Mouse (Mus musculus): ENCODE data around the gene Msln. TPM values are rescaled to one million over a fixed set of nuclear protein-coding genes. Genes with fewer than 3 reads are reported as not detected.
A peak's percentile ranks its signal among the peaks of the same experiment; 100 is the strongest.

Msln gene
- 0.34 TPM in 1 of 2 replicates, not detected in the other for polyA plus RNA-seq (2015; fragmentation: Nextera tagmentation; extraction: Ambion mirVana)

- 84% methylated on average over 9 of the region's 9 CpGs for WGBS
- H3K4me2 ChIP-seq, result no peak within 1 kb of the TSS
Observed at GRCm38 (mm10) chr17:25754241-25754640, at the start of gene Msln. Gene Msln (minus strand): TSS chr17:25754378.

GRCm38 (mm10) chr17:25802825-25803517 is 48.8 kb upstream of the Msln start:
- H3K36me3 ChIP-seq, result no peaks in the 10 kb centered on the region
- H3K4me2 ChIP-seq, result peak overlapping the region; percentile 37
- WGBS, result 8% methylated on average over 10 of the region's 10 CpGs
- no peaks in the 10 kb centered on the region for H3K9me3 ChIP-seq
- ATAC-seq (ENCODE audit: low FRiP score), result peak; percentile 88
- H3K27ac ChIP-seq, result peak overlapping the region; percentile 92
- H3K4me1 ChIP-seq (replicated peaks), result peaks cover 30% of the 10 kb centered on the region
- peak overlapping the region; percentile 63 for H3K9ac ChIP-seq
- H3K27me3 ChIP-seq, result peaks cover 4% of the 10 kb centered on the region; the same call in 1 of the 2 replicates
- H3K4me3 ChIP-seq, result no peak overlapping the region

More at GRCm38 (mm10) chr17:25754241-25754640, at the start of gene Msln:
- no peak within 1 kb of the TSS for H3K9ac ChIP-seq
- no peaks in the 10 kb centered on the region for H3K36me3 ChIP-seq
- H3K9me3 ChIP-seq, result no peaks in the 10 kb centered on the region
- no peak within 1 kb of the TSS for H3K4me3 ChIP-seq
- peaks cover 39% of the 10 kb centered on the region for H3K27me3 ChIP-seq
- no peak for ATAC-seq (ENCODE audit: low FRiP score)
- peaks cover 7% of the 10 kb centered on the region for H3K4me1 ChIP-seq (replicated peaks)
- no peak within 1 kb of the TSS for H3K27ac ChIP-seq

GRCm38 (mm10) chr17:25801029-25801428 is 46.9 kb upstream of the Msln start:
- Histone ChIP-seq H3K4me1 (replicated peaks) (peaks cover 41% of the 10 kb centered on the region), H3K27ac (no peak overlapping the region), H3K4me2 (no peak overlapping the region), H3K36me3 (no peaks in the 10 kb centered on the region), H3K9me3 (no peaks in the 10 kb centered on the region), H3K4me3 (no peak overlapping the region), H3K9ac (no peak overlapping the region), H3K27me3 (peaks cover 8% of the 10 kb centered on the region)
- 9% methylated on average over 6 of the region's 6 CpGs for WGBS
- no peak for ATAC-seq (ENCODE audit: low FRiP score)

- under 1% methylated on average over 34 of the region's 35 CpGs for WGBS
- H3K9me3 ChIP-seq, result no peaks in the 10 kb centered on the region
- peak within 1 kb of the TSS; percentile 70 for H3K9ac ChIP-seq
- peak; percentile 70 for ATAC-seq (ENCODE audit: low FRiP score)
- H3K36me3 ChIP-seq, result no peaks in the 10 kb centered on the region
- peak within 1 kb of the TSS; percentile 61 for H3K4me3 ChIP-seq
- H3K4me2 ChIP-seq, result peak within 1 kb of the TSS; percentile 88
- H3K4me1 ChIP-seq (replicated peaks), result peaks cover 52% of the 10 kb centered on the region
- peak within 1 kb of the TSS; percentile 76; the same call in 1 of the 2 replicates for H3K27ac ChIP-seq
- peaks cover 8% of the 10 kb centered on the region for H3K27me3 ChIP-seq
Observed at GRCm38 (mm10) chr17:25796951-25797369, 42.8 kb upstream of the Msln start, which contains the start of gene Metrn. Gene Metrn (minus strand): TSS chr17:25797136.

GRCm38 (mm10) chr17:25796211-25796771 is 42.1 kb upstream of the Msln start:
- H3K36me3 ChIP-seq, result no peaks in the 10 kb centered on the region
- H3K4me1 ChIP-seq (replicated peaks), result peaks cover 57% of the 10 kb centered on the region
- H3K9me3 ChIP-seq, result no peaks in the 10 kb centered on the region
- under 1% methylated on average over 37 of the region's 37 CpGs for WGBS
- peak overlapping the region; percentile 76; the same call in 1 of the 2 replicates for H3K27ac ChIP-seq
- peaks cover 6% of the 10 kb centered on the region for H3K27me3 ChIP-seq
- peak overlapping the region; percentile 70 for H3K9ac ChIP-seq
- H3K4me3 ChIP-seq, result peak overlapping the region; percentile 61
- H3K4me2 ChIP-seq, result peak overlapping the region; percentile 88
- ATAC-seq (ENCODE audit: low FRiP score), result no peak

- peak within 1 kb of the TSS; percentile 88 for H3K4me2 ChIP-seq
- peaks cover 4% of the 10 kb centered on the region; the same call in 1 of the 2 replicates for H3K27me3 ChIP-seq
- H3K9me3 ChIP-seq, result no peaks in the 10 kb centered on the region
- 6% methylated on average over 6 of the region's 6 CpGs for WGBS
- no peak for ATAC-seq (ENCODE audit: low FRiP score)
- peak within 1 kb of the TSS; percentile 70 for H3K9ac ChIP-seq
- H3K4me3 ChIP-seq, result peak within 1 kb of the TSS; percentile 61
- peak within 1 kb of the TSS; percentile 93 for H3K27ac ChIP-seq
- no peaks in the 10 kb centered on the region for H3K36me3 ChIP-seq
- H3K4me1 ChIP-seq (replicated peaks), result peaks cover 60% of the 10 kb centered on the region
Observed at GRCm38 (mm10) chr17:25795609-25796092, 41.5 kb upstream of the Msln start, which contains the start of gene AC134908.4. Gene AC134908.4 (minus strand): TSS chr17:25795659.

- H3K4me2 ChIP-seq, result peak overlapping the region; percentile 88
- no peaks in the 10 kb centered on the region for H3K36me3 ChIP-seq
- WGBS, result 45% methylated on average over 17 of the region's 17 CpGs
- peaks cover 4% of the 10 kb centered on the region; the same call in 1 of the 2 replicates for H3K27me3 ChIP-seq
- peak overlapping the region; percentile 93 for H3K27ac ChIP-seq
- peaks cover 64% of the 10 kb centered on the region for H3K4me1 ChIP-seq (replicated peaks)
- H3K4me3 ChIP-seq, result peak overlapping the region; percentile 61
- H3K9ac ChIP-seq, result peak overlapping the region; percentile 70
- H3K9me3 ChIP-seq, result no peaks in the 10 kb centered on the region
- ATAC-seq (ENCODE audit: low FRiP score), result no peak
Observed at GRCm38 (mm10) chr17:25794998-25795397, 40.8 kb upstream of the Msln start.

GRCm38 (mm10) chr17:25794197-25794596 is 40.0 kb upstream of the Msln start:
- Histone ChIP-seq H3K27ac (peak overlapping the region; percentile 93), H3K9ac (peak overlapping the region; percentile 70; the same call in 1 of the 2 replicates), H3K4me1 (replicated peaks) (peaks cover 64% of the 10 kb centered on the region), H3K4me3 (peak overlapping the region; percentile 61; the same call in 1 of the 2 replicates), H3K9me3 (no peaks in the 10 kb centered on the region), H3K27me3 (peaks cover 4% of the 10 kb centered on the region; the same call in 1 of the 2 replicates), H3K36me3 (peaks cover 7% of the 10 kb centered on the region), H3K4me2 (peak overlapping the region; percentile 88)
- WGBS, result 10% methylated on average over 13 of the region's 13 CpGs
- ATAC-seq (ENCODE audit: low FRiP score), result no peak

GRCm38 (mm10) chr17:25792615-25793014 is 38.4 kb upstream of the Msln start, which contains the start of gene Fam173a:
Gene Fam173a (minus strand): TSS chr17:25792901.
- Histone ChIP-seq H3K4me1 (replicated peaks) (peaks cover 64% of the 10 kb centered on the region), H3K9ac (peak within 1 kb of the TSS; percentile 90), H3K27me3 (peaks cover 4% of the 10 kb centered on the region; the same call in 1 of the 2 replicates), H3K9me3 (no peaks in the 10 kb centered on the region), H3K27ac (peak within 1 kb of the TSS; percentile 93), H3K4me2 (peak within 1 kb of the TSS; percentile 88), H3K36me3 (peaks cover 20% of the 10 kb centered on the region), H3K4me3 (peak within 1 kb of the TSS; percentile 78)
- peak; percentile 62 for ATAC-seq (ENCODE audit: low FRiP score)
- 1% methylated on average over 14 of the region's 14 CpGs for WGBS

- Histone ChIP-seq H3K36me3 (peaks cover 23% of the 10 kb centered on the region), H3K9ac (peak overlapping the region; percentile 90), H3K4me2 (peak overlapping the region; percentile 88), H3K4me1 (replicated peaks) (peaks cover 60% of the 10 kb centered on the region), H3K27me3 (peaks cover 4% of the 10 kb centered on the region; the same call in 1 of the 2 replicates), H3K4me3 (peak overlapping the region; percentile 78), H3K9me3 (no peaks in the 10 kb centered on the region), H3K27ac (peak overlapping the region; percentile 93)
- ATAC-seq (ENCODE audit: low FRiP score), result peak; percentile 66
- under 1% methylated on average over 45 of the region's 45 CpGs for WGBS
Observed at GRCm38 (mm10) chr17:25791843-25792527, 37.8 kb upstream of the Msln start.

- no peaks in the 10 kb centered on the region for H3K9me3 ChIP-seq
- peaks cover 54% of the 10 kb centered on the region for H3K4me1 ChIP-seq (replicated peaks)
- H3K9ac ChIP-seq, result peak overlapping the region; percentile 90
- peaks cover 3% of the 10 kb centered on the region; the same call in 1 of the 2 replicates for H3K27me3 ChIP-seq
- ATAC-seq (ENCODE audit: low FRiP score), result no peak
- H3K4me2 ChIP-seq, result peak overlapping the region; percentile 88
- 27% methylated on average over 19 of the region's 19 CpGs for WGBS
- peak overlapping the region; percentile 93 for H3K27ac ChIP-seq
- H3K36me3 ChIP-seq, result peaks cover 23% of the 10 kb centered on the region
- H3K4me3 ChIP-seq, result peak overlapping the region; percentile 78
Observed at GRCm38 (mm10) chr17:25791320-25791842, 37.2 kb upstream of the Msln start.

All from hindbrain, embryonic 13.5 days (tissue).